Mouse (Mus musculus) small intestine, adult 2 months (tissue): Measurements from ENCODE around the gene Stat6.

Experiments
- CTCF ChIP-seq: fragments of 200-500 bp; IDR thresholded peaks from 2 replicates; pipeline ENCODE4 v1.5.1; 2012; ENCODE audit warnings: low read depth, mild to moderate bottlenecking, control low read depth, inconsistent platforms, low read length, moderate library complexity, mixed read lengths; ENCODE audit not compliant: insufficient replicate concordance, insufficient read length; ENCODE audit errors: extremely low read depth
- POLR2A ChIP-seq: fragments of 200-500 bp; IDR thresholded peaks from 2 replicates; pipeline ENCODE4 v1.6.1; 2012; ENCODE audit warnings: low read depth, mild to moderate bottlenecking, control low read depth, inconsistent platforms, low read length, moderate library complexity

GRCm38 (mm10) chr10:127666501-127667268, 23.9 kb downstream of the Stat6 start, which contains the start of gene Nemp1:
- TF ChIP-seq POLR2A: peak; percentile 48
- no peak for TF ChIP-seq CTCF
